Mouse (Mus musculus) heart, adult 8-10 months (tissue): ENCODE measurements around the gene Steap1. TPM values are rescaled to one million over a fixed set of nuclear protein-coding genes. Genes with fewer than 3 reads are reported as not detected.

ENCODE experiments used
- DNase-seq: peaks from one replicate; pipeline ENCODE4 v3.0.0; 2022; ENCODE audit warnings: low spot score
- total RNA-seq, 4 experiments: library from RNA; stranded (reverse); gene quantifications; 2 replicates each; pipeline ENCODE4 v1.2.4; 2022

Gene Steap1
- total RNA-seq, result not detected

GRCm38 (mm10) chr5:5748866-5749682 lies at the start of gene Steap1:
TSS of gene Steap1 (minus strand) at chr5:5749326.
- DNase-seq, result peak; percentile 74

DNA sequence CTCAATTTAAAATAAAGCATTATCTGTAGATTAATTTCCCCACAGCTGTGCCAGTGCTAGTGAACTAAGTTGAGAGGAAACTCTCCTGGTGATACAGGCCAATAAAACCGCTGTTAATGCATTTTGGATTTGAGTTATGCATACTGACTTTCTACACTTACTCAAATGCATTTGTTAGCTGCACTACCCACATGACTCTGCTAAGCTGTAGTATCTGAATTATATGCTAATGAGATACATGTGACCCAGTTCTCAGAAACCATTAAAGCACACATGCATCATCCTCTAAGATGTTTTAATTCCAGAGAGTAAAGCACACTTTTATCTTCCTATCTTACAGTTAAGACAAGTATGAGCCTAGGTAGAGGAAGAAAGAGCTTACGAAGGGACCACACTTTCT lies 38.0 kb upstream of the Steap1 start:
- DNase-seq, result no peak

- DNase-seq, result no peak
These were observed 7.4 kb upstream of the Steap1 start for GRCm38 (mm10) chr5:5756392-5757019.

DNA sequence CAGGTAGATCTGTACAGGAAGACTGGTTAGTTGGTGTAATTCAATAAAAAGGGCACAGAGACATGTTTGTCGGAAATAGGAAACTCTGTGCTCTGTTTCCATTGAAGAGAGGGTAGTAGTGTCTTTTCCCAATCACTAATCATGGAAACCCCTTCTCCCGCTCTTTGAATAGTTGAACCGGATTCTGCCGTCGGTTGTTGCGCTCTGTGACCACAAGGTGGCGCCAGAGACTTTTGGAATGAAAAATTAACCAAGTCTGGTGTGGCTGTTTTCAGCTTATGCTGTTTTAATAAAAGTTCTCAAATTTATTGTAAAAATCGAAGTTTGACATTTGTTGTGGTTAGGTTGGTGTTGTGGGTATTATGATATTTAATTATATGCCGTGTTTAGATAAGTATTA lies 5.9 kb upstream of the Steap1 start:
- peak; percentile 31 for DNase-seq

DNA sequence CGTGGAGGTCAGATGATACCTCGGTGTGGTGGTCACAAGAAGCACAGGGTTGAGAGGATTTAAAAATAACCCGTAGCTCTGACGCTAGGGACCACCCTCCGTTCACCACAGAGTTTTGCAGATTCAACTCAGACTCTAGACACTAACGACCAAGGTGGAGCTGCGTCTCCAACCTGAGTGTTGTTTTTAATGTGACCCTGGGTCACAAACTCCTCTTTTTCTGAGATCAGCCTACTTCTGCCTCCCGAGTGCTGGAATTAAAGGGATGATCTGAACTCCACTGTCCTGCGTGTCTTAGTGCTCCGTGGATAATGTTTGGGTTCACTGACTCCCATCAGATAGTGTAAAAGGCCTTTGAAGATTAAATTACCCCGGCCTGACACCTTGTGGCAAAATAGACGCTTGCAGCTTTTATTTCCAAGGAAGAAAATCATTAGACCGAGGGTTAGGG lies 671 bp upstream of the Steap1 start:
- DNase-seq, result peak; percentile 20

- no peak for DNase-seq
These were observed 14.7 kb downstream of the Steap1 start for GRCm38 (mm10) chr5:5734445-5734844.

- no peak for DNase-seq
These were observed 16.3 kb downstream of the Steap1 start for GRCm38 (mm10) chr5:5732858-5733257.

GRCm38 (mm10) chr5:5732208-5732607 lies 16.9 kb downstream of the Steap1 start:
- DNase-seq, result no peak

DNA sequence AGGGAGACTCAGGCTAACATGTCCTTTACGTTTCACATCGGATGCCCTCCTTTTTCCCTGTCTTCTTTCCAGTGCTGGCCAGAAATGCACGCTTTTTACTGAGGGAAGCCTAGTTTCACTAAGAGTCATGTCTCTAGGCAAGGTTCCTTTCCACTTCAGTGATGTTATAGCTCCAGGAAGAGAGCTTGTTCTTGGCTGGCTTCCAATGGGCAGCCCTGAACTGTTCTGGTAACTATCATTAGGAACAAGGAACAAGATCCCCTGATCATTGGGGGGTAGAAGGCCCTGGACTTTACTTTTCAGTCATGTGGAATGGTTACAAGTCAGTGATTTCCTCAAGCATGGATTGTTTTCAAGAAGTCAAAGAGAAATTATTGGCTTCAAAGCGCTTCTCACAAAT lies 19.2 kb downstream of the Steap1 start:
- DNase-seq, result no peak

GRCm38 (mm10) chr5:5722217-5722616 lies 26.9 kb downstream of the Steap1 start:
- DNase-seq, result no peak

DNA sequence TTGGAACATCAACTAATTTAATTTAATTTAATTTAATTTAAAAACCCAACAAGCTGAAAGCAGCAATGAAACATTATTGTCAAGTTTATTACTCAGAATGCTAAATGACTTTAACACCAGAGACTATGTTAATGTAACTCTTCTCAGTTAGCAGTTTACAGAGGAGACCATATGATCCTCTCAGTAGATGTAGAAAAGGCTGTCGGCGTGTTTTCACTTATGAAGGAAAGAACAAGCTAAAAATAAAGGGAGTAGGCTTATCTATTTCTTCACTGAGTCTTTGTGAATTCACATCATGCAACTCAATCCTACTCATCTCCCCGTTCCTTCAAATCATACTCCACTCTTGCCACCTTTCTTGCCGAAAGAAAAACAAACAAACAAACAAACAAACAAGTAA lies 38.1 kb downstream of the Steap1 start:
- DNase-seq, result no peak

DNA sequence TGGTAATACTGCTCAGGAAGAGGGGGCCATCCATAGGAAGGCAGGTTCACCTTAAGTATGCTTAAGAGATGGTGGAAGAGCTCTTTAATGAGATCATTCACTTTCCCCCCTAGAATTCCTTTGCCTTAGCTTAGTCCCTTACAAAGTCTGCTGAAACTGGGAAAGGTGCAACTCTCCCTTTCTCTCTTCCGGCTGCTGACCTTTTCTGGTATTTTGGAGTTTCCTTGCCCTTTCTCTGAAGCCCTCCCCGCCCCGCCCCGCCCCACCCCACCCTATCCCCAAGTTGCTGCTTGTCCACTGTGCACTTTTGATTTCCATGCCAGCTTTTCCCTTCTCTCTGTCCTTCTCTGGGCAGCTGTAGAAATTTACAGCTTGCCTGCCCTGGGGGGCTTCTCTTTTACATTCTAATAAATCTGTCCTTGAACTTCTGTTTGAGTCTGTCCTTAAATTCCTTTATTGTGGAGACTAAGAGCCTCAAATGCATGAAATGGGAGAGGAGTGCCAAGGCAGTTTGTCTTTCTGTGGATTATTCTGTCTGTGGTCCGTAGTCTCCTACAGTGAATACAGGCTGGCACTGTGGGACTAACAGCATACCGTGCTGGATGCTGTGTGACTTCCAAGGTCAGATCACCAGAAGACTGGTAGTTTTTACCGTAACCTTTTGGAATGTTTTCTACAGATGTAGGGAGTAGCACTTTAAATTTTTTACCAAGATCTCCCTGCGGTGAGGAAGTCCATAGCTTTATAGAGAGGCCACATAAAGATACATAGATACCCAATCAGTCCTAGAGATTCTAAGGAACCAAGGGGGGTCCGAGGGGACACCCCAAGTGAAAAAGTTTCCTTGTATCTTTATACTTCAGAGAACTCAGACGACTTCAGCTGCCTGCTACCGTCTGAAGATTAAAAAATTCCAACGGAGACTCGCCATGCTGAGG lies 41.5 kb downstream of the Steap1 start:
- no peak for DNase-seq

DNA sequence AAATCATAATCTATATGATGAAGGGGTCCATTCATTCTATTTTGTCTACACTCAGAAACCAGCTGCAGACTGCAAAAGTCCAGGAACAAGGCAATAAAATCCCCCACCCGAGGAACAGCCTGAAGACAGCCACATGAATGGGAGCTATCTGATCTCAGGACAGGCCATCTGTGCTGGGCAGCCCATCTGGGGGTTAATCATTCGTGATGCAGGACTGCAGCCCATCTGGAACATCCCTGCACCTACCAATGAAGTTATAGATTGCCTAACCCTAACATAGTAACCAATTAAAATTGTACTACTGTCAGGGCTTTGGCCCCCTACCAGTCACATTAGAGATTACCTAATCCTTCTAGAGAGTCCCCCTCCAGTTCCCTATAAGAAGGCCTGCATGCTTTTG lies 44.1 kb downstream of the Steap1 start:
- no peak for DNase-seq

DNA sequence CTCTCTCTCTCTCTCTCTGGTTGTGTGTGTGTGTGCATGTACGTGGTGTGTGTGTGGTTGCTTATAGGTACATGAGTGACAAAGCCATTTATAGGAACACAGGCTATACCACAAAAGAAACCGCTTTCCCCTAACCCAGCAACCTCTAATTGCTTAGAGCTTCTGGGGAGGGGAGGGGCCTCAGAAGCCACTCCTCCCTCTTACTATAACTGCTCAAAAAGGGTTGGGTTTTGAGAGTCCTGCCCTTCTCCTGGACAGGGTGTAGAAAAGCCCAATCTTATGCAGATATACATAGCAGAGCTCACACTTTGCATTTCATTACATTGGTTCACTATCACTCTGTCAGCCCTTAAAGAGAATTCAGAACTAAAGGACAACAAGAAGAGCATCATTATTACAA lies 48.7 kb downstream of the Steap1 start:
- no peak for DNase-seq

- DNase-seq, result no peak
These were observed 50.3 kb downstream of the Steap1 start for GRCm38 (mm10) chr5:5698830-5699229.

DNA sequence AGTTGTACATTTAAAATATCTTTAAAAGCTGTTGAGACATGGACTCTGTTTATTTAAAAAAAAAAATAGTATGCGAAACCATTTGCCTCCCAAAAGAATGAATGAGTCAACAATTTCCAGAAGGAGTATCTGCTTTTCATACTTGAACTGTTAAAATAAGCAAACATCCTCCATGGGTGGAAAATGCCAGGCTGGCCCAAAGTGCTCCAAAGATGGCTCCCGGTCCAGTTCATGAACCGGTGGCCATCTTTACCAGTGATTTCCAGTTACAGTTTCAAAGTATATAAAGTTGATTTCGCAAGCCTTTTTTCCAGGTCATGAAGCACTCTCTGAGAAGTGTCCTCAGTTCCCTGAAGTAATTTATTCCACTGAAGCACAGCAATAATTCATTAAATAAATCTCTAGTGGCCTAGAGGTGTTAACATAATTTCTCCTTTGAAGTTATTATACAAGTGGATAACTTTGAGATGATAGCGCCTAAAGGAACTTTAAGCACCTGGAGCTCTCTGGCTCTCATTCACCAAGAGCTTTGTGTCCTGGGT lies 53.7 kb downstream of the Steap1 start:
- no peak for DNase-seq

DNA sequence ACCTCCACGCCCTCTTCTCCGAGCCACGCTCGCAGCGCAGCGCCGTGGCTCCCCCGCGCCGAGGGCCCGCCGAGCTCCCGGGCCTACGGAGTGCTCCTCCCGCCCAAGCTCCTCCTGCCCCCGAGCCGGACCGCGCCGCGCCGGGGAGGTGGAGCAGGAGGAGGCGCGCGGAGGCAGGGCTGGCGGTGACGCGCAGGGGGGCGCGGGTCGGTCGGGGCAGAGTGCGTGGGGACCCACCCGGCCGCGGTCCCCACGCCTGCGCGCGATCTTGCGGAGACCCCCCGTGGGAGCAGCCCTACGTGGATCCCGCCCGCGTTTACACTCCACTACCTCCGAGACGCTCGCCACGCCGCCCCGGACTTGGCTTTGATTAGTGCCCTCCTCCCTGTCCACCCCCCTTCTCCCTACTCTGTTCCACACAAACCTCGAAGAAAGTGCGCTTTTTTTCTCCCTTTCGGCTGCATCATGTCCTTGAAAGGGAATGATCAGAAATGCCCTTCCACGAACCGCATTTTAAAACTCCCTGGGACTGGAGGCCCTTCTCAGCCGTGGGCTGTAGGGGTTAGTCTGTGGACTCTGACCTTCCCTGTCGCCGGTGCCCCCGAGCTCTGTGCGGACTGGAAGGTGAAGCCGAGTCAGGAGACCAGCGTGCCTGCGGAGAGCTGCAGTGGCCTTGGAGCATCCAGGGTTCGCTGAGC lies 55.0 kb downstream of the Steap1 start, which contains the start of gene Steap2:
Steap2 (minus strand) TSS at position 623 of the 698 bp plus-strand sequence.
- peak; percentile 7 for DNase-seq

DNA sequence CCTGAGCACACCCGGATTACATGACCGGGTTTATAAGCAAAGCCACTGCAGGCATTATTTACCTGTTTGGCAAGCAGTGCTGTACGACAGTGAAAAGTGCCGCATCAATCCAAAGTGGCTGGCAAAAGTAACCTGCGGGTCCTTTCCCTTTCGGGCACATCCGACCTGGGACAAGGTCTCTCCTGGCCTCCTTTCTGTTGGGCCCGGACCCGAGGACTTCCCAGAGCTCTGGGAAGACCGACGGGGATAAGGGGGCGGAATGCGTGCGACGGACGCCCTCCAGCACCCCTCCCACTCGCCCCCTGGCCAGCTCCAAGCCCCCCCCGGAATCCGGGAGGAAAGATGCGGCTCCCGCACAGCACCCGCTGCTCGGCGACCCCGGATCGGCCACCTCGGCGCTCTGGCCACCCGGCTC lies 55.6 kb downstream of the Steap1 start:
- DNase-seq, result no peak

DNA sequence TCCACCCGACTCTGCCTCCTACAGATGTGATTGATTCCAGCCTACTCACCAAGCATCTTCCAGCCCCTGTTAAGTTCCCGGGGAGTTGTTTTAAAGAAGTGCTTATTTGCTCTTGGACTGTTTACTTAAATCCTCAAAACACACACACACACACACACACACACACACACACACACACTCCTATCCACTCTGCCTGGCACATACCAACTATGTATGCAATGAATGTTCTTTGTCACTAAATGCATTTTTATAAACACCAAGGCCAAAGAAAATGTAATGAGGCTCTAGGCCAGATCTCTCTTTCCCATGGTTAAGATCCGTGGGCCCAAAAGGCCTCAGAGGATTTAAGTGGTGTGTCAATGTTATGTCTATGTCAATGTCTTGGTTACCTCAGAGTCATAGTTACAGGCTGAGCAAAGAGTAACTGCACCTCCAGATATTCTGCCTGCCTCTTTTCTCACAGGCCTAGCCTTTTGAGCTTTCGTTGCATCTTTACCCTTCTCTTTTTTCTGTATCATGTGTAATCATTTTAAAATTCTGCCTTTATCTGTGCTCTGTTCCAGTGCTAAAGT lies 56.9 kb downstream of the Steap1 start:
- DNase-seq, result no peak

- no peak for DNase-seq
These were observed 60.1 kb downstream of the Steap1 start for GRCm38 (mm10) chr5:5688945-5689540.
